Mouse (Mus musculus): Measurements from ENCODE around the gene Uqcrq. TPM values are rescaled to one million over a fixed set of nuclear protein-coding genes. Genes with fewer than 3 reads are reported as not detected.
A peak's percentile ranks its signal among the peaks of the same experiment; 100 is the strongest.

Gene Uqcrq
- 100 to 1,000 TPM; 384 to 446 (median 387) TPM for polyA plus RNA-seq (2017; shearing (Covaris generic))

DNA sequence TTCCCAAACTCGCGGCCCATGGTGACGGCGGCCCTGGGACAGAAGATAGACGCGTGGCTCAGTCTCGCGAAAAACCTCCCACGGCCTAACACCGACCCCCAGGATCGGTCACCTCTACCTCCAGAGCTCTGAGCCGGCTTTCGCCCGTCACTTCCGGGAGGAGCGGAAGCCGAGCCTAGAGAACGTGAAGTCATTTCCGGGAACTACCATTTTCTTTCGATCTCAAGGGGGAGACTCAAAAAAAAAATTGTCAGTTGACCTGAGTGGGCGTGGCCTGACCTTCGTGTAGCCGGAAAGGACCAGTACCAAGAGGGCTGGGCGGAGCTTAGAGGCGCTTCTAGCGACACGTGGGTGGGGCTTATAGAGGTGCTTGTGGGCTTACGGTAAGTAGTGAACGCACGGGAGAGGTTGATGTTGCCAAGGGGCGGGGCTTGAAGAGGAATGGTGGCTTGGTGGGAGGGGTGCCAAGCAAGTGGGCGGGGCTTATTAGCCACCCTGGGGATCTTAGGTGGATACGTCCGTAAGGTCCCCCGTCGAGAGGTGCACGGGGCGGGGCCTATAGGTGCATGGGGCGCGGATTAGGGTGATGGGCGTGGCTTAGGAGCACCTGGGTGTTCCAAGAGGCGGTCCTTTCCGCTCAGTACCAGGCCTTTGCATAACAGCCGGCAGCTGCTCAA, at the start of gene Uqcrq, which contains the start of gene Gdf9:
Uqcrq (minus strand) TSS at position 162 of the 677 bp plus-strand sequence.
Gdf9 (plus strand) TSS at position 354 of the 677 bp plus-strand sequence.
- ATAC-seq = peak; percentile 94

DNA sequence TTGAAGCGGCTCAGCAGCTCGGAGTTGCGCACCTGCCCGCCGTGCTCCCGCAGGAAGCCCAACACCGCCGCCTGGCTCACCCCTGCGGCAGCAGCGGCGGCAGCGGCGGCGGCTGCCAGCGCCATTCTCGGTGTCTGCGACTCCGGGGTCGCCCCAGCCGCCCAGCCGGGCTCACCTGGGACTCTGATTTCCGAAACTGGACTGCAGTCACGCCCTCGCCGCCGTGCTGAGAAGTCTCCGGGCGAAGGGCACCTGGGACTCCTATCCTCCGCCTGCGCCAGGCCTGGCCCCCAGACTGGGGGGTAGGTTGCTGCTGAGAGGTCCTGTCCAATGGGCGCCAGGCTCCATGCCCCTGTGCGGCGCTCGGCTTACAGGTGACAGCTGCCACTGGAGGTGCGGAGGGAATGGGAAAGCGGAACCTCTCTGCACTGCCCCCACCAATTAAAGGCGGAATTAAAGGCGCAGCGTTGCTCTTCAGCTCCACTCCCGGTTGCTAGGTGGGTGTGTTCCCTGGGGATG, 49.2 kb upstream of the Uqcrq start, which contains the start of the genes Gm9945 and Sowaha:
Gm9945 (plus strand) TSS at position 384 of the 519 bp plus-strand sequence.
Sowaha (minus strand) TSS at position 492 of the 519 bp plus-strand sequence.
- no peak for ATAC-seq

DNA sequence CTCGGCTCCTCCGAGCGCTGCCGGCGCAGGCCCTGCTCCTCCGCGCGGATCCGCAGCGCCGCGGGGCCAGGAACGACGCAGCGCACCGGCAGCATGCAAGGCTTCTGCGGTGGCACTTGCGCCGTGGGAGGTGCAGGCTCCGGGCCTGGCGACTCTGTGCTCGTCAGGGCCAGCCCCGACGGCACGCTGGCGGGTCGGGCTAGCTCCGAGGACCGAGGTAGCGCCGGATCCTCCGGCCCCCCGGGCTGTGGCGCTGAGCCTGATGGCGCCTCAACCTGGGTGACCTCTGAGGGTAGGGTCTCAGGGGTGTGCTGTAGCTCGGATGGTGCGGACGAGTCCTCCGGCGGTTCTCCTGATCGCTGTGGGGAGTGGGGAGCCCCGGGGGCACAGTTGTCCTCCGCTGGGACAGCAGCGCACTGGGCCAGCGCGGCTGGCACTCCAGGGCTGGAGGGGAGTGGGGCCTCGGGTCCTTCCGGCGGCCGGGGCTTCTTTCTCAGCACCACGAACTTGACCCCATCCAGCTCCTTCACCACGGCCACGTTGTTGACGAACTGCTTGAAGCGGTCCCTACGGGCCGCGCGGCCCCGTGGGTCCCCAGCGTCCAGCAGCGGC, 48.6 kb upstream of the Uqcrq start:
- ATAC-seq = no peak

DNA sequence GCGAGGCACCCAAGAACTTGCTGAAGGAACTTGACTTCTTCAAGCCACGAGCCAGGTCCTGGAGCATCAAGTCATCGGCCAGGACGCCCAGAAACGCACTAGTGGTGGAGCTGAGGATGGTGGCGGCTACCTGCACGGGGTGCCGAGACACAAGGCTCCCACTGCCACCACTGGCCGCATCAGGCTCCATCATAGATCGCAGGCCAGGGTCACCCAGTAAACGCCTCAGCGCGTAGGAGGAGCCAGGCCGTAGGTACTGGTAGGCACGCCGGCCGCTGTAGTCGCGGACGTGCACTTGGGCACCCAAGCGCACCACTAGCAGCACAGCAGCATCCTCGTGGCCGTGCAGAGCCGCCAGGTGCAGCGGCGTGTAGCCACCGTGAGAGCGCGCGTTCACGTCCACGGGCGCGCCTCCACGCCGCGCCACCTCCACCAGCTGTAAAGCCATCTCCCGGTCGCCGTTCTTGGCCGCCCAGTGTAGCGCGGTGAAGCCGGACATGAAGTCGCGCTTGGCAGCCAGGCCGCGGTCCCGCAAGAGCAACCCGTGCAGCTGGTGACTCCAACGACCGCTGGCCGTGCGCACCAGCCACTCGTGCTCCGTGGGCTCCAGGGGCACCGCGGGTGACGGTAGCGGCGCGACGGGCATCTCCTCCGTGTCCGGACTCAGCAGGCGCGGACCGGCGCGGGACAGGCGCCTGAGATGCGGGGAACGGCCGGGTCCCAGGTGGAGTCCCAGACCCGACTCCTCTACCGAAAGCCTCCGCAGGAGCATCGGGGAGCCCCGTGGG, 47.9 kb upstream of the Uqcrq start:
- ATAC-seq = no peak

DNA sequence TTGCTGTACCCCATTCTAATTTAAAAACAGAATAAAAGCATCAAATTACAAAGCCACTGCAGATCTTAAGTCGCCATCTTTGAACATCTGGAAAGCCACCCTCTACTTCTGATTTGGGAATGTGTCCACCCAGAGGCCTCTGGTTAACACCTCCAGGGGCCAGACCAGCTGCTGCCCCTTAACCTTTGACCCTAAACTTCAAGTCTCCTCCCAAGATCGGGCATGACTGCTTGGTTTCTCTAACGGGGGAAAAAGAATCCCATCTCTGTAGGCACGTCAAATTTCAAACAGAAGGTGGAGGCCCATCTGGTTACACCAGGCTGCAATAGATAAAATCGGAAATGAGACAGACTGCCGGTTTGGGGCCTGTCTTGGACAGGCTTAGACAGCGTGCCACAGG, 47.2 kb upstream of the Uqcrq start:
- no peak for ATAC-seq

DNA sequence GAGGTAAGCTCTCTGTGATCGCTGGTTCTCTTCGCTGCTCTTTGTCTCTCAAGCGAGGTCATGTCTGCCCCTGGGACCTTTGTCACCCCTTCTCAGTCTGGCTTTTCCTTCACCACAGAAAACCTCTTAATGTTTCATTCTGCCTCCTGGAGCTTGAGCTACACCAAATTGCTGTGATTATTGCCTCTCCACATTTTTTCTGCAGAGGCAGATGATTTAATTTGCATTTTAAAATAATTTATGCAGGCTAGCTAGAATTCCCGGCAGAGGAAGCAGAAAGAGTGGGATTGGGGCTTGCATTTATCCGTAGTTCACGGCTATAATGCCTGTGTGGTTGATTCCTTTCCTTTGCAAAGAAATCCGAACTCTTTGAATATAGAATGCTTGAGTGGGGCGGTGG, 45.0 kb upstream of the Uqcrq start:
- ATAC-seq = no peak

DNA sequence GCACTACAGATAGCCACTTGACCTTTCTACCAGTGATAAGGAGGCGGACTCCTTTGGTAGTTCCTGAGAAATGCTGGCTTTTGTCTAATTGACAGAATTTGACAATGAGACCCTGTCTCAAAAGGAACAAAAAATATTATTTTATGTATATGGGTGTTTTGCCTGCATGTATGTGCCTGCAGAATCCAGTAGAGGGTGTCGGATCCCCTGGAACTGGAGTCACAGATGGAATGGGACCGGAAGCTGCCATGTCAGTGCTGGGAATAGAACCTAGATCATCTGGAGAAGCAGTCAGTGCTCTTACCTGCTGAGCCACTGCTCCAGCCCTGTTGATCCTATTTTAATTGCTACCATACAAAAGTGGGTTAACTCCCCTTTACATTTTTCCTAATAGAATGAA, 42.1 kb upstream of the Uqcrq start:
- ATAC-seq = no peak

DNA sequence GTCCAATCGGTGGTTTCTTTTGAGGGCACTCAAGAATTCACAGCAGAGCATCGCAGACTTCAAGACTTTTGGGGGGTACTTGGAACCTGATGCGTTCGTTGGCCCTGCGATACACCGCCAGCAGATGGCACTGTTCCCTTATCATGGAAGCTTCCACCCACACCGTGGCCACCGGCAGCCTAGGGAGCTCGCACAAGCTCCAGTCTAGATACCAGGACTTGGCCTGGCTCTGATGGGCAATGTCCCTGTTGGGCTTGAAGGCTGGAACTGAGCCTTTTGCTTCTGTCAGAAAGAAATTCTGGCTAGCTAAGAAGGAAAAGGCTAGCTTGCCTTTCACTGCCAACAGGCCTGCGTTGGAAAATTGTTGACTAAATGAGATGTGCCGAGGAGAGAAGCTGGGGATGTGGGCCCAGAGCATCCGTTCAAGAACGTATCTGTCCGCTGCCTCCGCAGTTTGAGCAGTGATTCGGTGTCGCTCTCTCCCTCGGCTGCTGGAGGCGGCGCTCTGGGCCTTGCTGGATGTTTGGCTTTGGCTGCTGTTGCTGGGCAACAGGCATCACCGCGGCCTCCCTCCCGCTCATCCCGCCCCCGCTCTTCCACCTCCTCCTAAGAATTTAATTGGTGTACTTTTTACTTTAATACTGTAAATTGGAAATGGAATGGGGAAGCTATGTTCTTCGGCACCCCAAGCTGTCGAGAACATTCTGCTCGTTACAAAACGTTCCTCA, 39.5 kb upstream of the Uqcrq start, which contains the start of gene Gm9837:
Gm9837 (minus strand) TSS at position 512 of the 728 bp plus-strand sequence.
- peak; percentile 86 for ATAC-seq

DNA sequence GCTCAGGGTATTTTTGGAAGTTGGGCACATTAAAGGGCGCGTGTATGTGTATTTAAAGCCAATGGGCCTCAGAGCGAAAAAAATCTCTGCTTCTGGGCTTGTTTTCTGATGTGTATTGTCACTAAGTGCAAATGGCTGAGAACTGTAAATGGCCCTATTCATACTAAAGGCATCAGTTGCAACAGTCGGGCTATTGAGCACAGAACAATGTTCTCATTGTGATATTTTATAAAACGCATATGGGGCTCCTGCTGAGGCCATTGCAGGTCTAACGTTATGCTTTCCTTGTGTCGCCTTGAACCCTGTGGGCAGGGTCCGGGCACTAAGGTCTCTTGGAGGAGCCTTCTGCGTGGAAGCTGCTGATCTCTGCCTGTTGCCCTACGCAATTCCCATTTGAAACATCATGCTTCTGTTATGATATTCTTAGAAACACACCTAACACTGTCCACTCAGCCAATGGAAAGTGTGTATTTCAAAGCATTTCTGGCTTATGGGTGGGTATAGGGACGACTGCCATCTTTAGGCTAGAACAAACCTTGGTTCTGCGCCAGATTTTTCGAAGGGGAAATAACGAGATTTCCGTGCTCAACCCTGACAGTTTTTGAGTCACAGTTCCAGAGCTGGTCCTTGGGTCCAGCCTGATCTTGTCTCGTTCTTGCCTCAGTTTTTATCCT, 38.8 kb upstream of the Uqcrq start:
- ATAC-seq = peak; percentile 21

DNA sequence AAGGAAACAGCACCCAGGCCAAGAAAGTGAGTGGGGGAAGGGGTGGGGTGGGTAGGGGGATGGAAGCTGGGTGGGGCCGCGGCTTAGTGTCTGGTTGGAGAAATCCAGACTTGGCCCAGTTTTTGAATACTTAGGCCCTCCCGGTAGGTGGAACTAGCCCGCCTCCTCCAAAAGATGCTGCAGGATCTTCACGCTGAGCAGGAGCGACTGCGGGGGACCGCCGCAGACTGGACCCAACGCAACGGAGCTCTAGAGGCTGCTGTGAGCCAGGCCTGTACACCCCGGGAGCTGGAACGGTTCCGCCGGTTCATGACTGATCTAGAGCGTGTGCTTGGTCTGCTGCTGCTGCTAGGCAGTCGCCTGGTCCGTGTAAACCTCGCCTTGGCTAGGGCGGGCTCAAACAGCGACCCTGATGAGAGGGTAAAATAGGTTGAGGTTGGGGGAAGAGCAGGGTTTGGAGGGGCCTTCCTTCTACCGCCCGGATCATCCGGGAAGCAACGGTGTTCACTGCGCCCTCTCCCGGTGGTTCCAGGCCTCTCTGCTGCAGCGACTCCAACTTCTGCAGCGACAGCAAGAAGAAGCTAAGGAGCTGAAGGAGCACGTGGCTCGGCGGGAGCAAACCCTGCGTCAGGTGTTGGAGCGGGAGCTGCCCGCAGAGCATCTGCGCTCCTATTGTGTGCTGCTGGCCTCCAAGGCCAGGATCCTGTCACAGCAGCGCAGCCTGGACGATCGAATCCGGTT, 35.8 kb upstream of the Uqcrq start:
- no peak for ATAC-seq

DNA sequence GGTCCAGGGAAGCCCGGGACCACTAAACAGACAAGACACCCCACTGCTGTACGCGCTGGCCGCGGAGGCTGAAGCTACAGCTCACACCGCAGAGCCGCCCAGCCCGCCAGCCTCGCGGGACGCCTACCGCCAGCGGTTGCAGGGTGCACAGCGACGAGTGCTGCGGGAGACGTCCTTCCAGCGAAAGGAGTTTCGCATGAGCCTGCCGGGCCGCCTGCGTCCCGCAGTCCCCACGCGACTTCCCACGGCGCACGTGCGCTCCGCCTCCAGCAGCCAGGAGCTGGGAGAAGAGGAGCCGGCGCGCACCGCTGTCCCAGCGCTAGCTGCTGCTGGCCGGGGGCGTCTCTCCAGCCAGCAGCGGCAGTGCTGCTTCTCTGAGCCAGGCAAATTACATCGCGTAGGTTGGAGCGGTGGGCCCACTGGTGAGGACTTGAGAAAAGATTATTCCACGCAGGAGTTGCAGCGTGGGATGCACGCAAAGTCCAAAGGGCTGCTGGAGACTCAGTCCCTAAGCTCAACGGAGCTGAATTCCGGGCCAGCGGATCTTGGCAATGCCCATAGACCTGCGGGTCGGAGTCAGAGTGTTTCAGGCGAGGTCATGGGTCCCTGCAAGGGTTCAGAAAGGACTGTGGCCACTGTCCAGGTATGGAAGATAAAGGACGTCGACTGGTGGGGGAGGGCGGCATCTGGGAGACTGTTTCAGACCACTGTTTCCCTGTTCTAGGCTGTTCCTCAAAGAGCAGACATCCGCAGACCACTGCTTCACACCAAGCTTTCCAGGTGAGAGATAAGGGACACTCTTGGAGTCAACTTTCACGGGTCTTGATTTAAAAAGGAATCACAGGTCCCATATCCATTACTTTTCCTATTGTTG, 33.2 kb upstream of the Uqcrq start:
- no peak for ATAC-seq

DNA sequence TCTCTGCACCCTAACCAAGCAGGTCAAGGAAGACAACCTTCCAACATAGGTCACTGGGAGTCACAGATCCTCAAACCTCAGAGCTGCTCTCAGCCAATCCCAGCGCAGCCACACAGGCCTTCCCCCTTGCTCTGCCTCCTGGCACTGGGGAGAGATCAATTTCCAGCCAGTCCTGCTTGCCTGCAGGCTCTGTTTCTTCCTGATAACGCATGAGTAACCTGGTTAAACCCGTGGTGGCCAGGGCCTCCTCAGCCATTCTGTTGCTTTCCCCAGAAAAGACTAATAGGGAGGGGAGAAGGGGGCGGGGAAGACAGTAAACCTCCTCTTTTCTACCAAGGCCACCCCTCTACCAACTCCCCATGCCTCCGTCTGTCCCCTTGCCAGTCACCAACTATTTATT, 31.1 kb upstream of the Uqcrq start:
- no peak for ATAC-seq

DNA sequence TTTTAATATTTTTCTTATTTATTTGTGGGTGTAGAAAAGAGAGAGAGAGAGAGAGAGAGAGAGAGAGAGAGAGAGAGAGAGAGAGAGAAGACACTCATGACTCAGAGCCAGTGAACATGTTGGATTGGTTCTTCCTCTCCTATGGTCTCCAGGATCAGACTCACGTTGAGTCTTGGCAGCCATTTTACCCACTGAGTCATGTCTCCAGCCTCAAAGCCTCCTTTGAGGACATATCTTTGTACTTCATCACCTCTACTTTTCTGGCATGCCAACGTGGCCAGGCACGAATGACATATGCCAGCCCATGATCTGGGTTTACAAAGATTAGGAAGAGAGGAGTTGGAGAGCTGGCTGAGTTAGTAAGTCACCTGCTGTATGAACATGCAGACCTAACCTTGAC, 29.6 kb upstream of the Uqcrq start:
- ATAC-seq = no peak

DNA sequence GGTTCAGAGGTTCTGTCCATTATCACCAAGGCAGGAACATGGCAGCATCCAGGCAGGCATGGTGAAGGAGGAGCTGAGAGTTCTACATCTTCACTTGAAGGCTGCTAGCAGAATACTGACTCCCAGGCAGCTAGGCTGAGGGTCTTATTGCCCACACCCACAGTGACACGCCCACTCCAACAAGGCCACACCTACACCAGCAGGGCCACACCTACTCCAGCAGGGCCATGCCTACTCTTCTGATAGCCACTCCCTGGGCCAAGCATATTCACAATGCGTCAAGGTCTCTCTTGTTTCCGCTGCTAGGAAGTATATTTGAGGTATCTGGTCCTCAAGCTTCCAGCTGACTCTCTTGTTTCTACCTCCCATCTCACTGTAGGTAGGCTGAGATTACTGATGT, 28.4 kb upstream of the Uqcrq start:
- ATAC-seq = no peak

DNA sequence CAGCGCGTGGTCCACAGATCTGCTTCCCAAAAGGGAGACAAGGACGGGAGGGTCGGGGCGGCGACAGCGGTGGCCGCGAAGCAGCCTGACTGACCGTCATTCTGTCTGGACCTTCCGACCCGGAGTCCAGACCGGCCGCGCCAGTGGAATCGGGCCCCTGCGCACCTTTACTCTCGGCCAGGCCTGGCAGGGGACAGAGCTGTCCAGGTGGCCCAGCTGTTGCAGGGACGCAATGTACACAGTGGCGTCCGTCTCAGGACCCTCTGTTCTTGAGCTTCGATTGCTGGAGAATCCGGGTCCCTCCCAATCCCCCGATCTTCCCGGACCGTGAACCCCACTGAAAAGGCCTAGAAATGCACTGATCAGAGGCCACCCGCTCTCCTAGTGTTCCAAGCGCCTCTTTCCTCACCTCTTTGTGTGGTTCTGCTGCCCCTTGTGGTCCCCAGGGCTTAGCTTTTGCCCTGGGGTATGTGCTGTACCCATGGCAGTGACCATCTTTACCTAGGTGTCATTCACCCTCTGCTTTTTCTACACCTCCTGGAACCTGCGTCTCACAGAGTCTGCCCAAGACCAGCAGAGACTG, 26.8 kb upstream of the Uqcrq start:
- ATAC-seq = no peak

DNA sequence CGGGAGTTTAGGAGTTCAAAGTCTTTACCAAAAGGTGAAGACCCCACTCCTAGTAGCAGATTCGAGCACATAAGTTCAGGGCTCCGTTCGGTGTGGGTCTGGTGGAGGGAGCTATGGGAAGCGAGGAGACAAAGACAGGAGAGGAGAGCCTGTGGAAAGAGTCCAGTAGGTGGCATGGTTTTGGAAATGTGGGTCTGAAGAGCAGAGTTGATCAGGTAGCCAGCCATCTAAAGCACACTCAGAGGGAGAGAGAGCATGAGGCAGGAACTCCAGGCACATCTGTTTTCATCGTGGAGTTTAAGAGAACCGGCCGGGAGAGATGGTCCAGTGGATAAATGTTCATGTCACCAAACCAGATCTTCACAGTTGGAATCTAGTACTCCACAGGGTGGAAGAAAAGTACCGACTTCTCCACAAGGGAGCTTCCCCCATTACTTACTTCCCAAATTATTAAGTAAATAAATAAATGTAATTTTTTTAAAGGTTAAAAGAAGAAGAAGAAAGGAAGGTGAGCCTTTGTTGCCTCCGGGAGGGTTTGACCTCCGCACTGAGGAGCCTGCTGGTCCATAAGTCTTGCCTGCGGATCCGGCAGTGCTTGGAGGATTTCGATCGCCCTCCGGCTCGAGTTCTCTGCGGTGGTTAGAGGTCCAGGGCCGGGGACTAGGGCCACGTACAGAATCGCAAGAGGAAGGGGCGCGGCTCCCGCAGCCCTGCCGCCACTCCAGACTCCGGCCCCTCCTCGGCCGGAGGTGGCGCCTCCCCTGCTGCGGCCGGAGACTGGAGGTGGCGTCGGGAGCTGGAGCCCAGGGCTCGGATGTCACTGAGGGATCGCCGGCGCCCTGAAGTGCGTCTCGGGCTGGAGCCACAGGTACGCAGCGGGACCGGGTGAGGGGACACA, 26.1 kb upstream of the Uqcrq start, which contains the start of the genes Gm10447 and Shroom1:
Gm10447 (minus strand) TSS at position 637 of the 898 bp plus-strand sequence.
Shroom1 (plus strand) TSS at position 732 of the 898 bp plus-strand sequence.
- ATAC-seq = no peak

DNA sequence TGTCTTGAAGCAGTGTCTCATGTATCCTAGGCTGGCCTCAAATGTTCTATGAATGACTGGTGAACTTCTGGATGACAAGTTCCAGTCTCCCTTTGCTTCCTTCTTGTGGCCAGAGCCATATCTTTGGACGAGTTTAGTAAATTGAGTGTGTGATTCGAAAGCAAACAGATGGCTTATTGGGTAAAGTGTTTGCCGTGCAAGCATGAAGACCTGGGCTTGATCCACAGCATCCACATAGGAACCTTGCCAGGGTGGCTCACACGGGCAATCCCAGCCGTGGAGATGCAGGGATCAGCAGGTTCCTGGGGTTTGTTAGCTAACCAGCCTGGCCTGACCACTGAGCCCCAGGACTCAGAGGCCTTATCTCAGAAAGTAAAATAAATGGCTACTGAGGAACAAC, 22.4 kb upstream of the Uqcrq start:
- ATAC-seq = no peak

DNA sequence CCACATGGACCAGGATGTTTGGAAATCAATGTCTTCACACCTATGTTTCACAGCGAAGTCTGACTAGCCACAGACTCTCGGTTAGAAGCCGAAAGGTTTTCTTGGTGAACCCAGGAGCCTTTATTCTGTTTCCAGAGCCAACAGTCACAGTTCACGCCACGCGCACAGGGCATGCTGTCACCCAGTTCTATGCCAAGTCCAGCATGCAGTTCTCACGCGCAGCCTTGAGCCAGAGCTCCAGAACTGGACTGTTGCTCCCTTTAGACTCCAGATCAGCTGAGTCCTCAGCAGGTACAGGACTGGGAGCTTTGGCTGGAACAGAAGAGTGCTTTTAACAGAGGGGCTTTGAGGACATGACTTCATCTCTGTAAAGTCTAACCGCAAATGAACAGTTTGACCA, 21.8 kb upstream of the Uqcrq start:
- no peak for ATAC-seq
